Mouse (Mus musculus): ENCODE results near the gene Grid1. TPM values are rescaled to one million over a fixed set of nuclear protein-coding genes. Genes with fewer than 3 reads are reported as not detected.
A peak's percentile ranks its signal among the peaks of the same experiment; 100 is the strongest.

Grid1 gene
- polyA plus RNA-seq, 1 experiment from 2014 or later = 2.5 TPM

DNA sequence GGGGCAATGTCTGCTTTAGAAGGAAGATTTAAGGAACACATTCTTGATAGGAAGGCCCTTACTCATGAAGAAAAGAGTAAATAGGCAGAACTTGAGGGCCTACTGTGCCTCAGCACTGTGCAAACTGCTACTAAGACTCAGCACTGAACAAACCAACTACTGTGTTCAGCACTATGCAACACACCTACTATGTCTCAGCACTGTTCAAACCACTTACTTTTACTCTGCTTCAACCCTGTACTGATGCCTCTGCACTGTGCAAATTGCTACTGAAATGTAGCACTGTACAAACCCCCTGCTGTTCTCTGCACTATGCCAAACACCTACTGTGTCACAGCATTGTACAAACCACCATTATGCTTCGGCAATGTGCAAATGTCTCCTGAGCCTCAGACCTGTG, 260.0 kb downstream of the Grid1 start:
- no peaks in the 10 kb centered on the region for H3K9me3 ChIP-seq (ENCODE audit: control insufficient read depth, low read length)
- H3K4me1 ChIP-seq (ENCODE audit: control insufficient read depth, insufficient read depth, low read length) = no peaks in the 10 kb centered on the region
- no peak overlapping the region for H3K27ac ChIP-seq (replicated peaks; ENCODE audit: low read depth, low read length)
- H3K36me3 ChIP-seq (ENCODE audit: control insufficient read depth, insufficient read depth, low read length) = no peaks in the 10 kb centered on the region
- H3K27me3 ChIP-seq (replicated peaks; ENCODE audit: control insufficient read depth, insufficient read depth, low read length) = no peaks in the 10 kb centered on the region
- H3K4me3 ChIP-seq (ENCODE audit: low read depth, low read length) = no peak overlapping the region
- no peak for ATAC-seq (ENCODE audit: low read depth)
- WGBS = 75% methylated on average over 1 of the region's 1 CpGs
- H3K9ac ChIP-seq (ENCODE audit: low read depth, low read length) = no peak overlapping the region
- no peak for DNase-seq (ENCODE audit: low spot score)
- H3K4me2 ChIP-seq (ENCODE audit: low read depth, low read length) = no peak overlapping the region

DNA sequence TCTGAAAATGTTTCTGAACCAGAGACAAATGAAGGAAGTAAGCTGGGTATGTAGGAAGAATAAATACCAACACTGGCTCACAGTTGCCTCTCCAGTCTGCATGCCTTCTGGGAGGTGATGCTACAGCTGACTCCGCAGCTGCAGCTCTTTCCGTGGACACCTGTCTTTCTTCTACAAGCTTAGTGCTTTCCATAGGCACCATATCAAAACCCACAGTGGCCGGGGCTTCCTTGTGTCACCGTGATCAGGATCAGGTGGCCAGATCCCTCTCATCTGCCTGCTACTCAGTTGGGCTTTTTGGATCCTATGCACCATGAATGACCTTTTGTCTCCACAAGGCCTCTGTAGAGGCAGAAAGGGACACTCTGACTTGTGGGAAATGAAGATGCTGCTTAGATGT, 272.7 kb downstream of the Grid1 start:
- Histone ChIP-seq H3K9me3 (ENCODE audit: control insufficient read depth, low read length) (no peaks in the 10 kb centered on the region), H3K4me3 (ENCODE audit: low read depth, low read length) (no peak overlapping the region), H3K36me3 (ENCODE audit: control insufficient read depth, insufficient read depth, low read length) (no peaks in the 10 kb centered on the region), H3K27ac (replicated peaks; ENCODE audit: low read depth, low read length) (no peak overlapping the region), H3K4me1 (ENCODE audit: control insufficient read depth, insufficient read depth, low read length) (peaks cover 7% of the 10 kb centered on the region; the same call in 1 of the 2 replicates), H3K9ac (ENCODE audit: low read depth, low read length) (no peak overlapping the region), H3K27me3 (replicated peaks; ENCODE audit: control insufficient read depth, insufficient read depth, low read length) (no peaks in the 10 kb centered on the region), H3K4me2 (ENCODE audit: low read depth, low read length) (no peak overlapping the region)
- ATAC-seq (ENCODE audit: low read depth) (no peak), DNase-seq (ENCODE audit: low spot score) (peak; percentile 39)
- 77% methylated on average over 4 of the region's 4 CpGs for WGBS

DNA sequence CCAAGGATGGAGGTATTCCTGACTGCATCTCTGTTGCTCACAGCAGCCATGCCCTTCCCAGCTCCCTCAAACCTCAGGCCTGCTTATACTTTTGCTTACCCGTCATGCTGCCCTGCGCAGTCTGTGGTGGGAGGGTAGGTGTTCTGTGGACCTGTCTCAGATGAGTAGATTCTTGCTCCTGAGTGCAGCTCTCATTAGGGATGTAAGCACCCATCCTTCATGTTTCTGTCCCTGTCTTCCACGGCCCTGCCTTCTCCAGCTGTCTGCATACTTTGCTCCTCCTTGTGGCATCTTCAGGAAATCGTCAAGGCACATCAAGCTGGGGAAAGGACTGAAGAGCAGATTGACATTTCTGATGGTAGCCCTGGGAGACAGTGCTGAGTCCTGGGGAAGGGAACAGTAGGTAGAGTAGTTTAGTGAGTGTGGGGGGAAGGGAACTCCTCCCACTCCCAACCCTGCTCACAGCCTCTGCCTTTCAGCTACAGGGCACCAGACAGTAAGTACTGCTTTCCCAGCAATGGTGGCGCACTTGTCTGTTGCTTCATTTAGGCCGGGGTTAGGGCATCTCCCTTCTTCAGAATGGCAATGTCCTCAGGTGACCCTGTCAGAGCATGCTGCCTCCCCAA, 273.8 kb downstream of the Grid1 start:
- Histone ChIP-seq H3K36me3 (ENCODE audit: control insufficient read depth, insufficient read depth, low read length) (no peaks in the 10 kb centered on the region), H3K4me3 (ENCODE audit: low read depth, low read length) (no peak overlapping the region), H3K4me1 (ENCODE audit: control insufficient read depth, insufficient read depth, low read length) (peaks cover 7% of the 10 kb centered on the region; the same call in 1 of the 2 replicates), H3K4me2 (ENCODE audit: low read depth, low read length) (no peak overlapping the region), H3K27me3 (replicated peaks; ENCODE audit: control insufficient read depth, insufficient read depth, low read length) (no peaks in the 10 kb centered on the region), H3K27ac (replicated peaks; ENCODE audit: low read depth, low read length) (no peak overlapping the region), H3K9me3 (ENCODE audit: control insufficient read depth, low read length) (no peaks in the 10 kb centered on the region), H3K9ac (ENCODE audit: low read depth, low read length) (no peak overlapping the region)
- DNase-seq (ENCODE audit: low spot score) = no peak
- 62% methylated on average over 6 of the region's 6 CpGs for WGBS
- no peak for ATAC-seq (ENCODE audit: low read depth)

DNA sequence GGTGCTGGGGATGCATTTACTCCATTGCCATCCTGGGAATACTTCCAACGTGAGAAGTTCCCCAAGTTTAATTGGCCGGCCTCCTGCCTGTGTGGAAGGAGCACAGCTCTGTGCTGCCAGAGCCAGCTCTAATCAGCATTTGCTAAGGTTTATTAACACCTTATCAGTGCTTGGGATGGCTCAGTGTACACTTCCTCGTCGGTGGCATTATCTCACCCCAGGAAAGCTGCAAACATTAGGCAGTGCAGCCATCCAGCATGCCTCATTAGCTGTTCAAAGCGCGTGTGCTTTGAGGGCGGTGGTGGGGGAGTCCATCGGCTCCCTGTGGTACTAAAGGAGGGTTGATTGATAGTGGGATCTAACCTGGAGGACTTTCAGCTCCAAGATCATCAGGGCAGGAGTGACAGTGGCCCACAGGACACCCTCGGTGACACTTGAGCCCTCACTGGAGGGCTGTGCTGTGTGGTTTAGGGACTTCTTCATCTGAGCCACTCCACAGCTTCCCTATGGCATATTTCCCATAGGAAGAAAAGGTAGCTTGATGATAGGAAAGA, 275.7 kb downstream of the Grid1 start:
- no peak overlapping the region for H3K4me2 ChIP-seq (ENCODE audit: low read depth, low read length)
- DNase-seq (ENCODE audit: low spot score) = no peak
- H3K27ac ChIP-seq (replicated peaks; ENCODE audit: low read depth, low read length) = no peak overlapping the region
- no peak overlapping the region for H3K9ac ChIP-seq (ENCODE audit: low read depth, low read length)
- no peaks in the 10 kb centered on the region for H3K27me3 ChIP-seq (replicated peaks; ENCODE audit: control insufficient read depth, insufficient read depth, low read length)
- H3K36me3 ChIP-seq (ENCODE audit: control insufficient read depth, insufficient read depth, low read length) = no peaks in the 10 kb centered on the region
- no peaks in the 10 kb centered on the region for H3K9me3 ChIP-seq (ENCODE audit: control insufficient read depth, low read length)
- peaks cover 7% of the 10 kb centered on the region; the same call in 1 of the 2 replicates for H3K4me1 ChIP-seq (ENCODE audit: control insufficient read depth, insufficient read depth, low read length)
- 60% methylated on average over 9 of the region's 9 CpGs for WGBS
- H3K4me3 ChIP-seq (ENCODE audit: low read depth, low read length) = no peak overlapping the region
- ATAC-seq (ENCODE audit: low read depth) = no peak

DNA sequence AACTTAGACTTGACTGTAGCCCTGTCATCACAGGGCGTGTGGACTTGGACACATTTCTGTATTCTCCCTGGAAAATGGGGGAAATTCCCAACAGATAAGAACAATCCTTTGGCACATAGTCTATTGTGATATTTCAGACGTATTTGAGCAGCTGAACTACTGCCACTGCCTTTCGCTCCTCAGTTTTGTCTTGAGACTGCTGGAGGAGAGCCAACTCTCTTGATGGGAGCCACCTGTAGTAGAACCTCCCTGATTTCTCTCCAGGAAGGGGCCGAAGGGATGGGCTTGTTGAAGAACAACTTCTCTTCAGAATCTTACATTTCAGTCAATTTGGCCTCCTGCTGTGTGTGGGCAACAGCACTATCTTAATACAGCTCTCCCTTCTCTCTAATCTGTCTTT, 276.2 kb downstream of the Grid1 start:
- H3K9me3 ChIP-seq (ENCODE audit: control insufficient read depth, low read length) = no peaks in the 10 kb centered on the region
- H3K4me1 ChIP-seq (ENCODE audit: control insufficient read depth, insufficient read depth, low read length) = peaks cover 7% of the 10 kb centered on the region; the same call in 1 of the 2 replicates
- ATAC-seq (ENCODE audit: low read depth) (no peak), DNase-seq (ENCODE audit: low spot score) (peak; percentile 76)
- no peak overlapping the region for H3K4me2 ChIP-seq (ENCODE audit: low read depth, low read length)
- H3K4me3 ChIP-seq (ENCODE audit: low read depth, low read length) = no peak overlapping the region
- H3K9ac ChIP-seq (ENCODE audit: low read depth, low read length) = no peak overlapping the region
- no peaks in the 10 kb centered on the region for H3K27me3 ChIP-seq (replicated peaks; ENCODE audit: control insufficient read depth, insufficient read depth, low read length)
- no peaks in the 10 kb centered on the region for H3K36me3 ChIP-seq (ENCODE audit: control insufficient read depth, insufficient read depth, low read length)
- H3K27ac ChIP-seq (replicated peaks; ENCODE audit: low read depth, low read length) = no peak overlapping the region
- WGBS = 41% methylated on average over 4 of the region's 4 CpGs

DNA sequence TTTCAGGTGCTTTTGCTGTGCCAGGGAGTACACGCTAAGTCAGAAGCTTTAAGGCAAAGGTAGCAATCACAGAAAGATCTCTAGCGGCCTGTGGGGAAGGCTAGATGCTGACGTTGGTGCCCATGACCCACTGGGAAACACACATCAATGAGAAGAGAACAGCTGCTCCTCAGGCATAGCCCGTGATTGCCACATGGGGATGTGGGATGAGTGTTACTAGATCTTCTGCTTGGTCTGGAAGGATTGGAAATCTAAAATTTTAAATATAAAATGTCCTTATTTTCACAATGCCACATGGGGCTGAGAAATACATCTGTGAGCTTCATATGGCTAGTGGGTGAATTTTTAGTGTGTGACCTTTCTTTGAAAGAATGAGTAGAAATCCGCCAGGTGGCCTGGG, 277.3 kb downstream of the Grid1 start:
- Histone ChIP-seq H3K4me1 (ENCODE audit: control insufficient read depth, insufficient read depth, low read length) (peaks cover 7% of the 10 kb centered on the region; the same call in 1 of the 2 replicates), H3K36me3 (ENCODE audit: control insufficient read depth, insufficient read depth, low read length) (no peaks in the 10 kb centered on the region), H3K9me3 (ENCODE audit: control insufficient read depth, low read length) (no peaks in the 10 kb centered on the region), H3K27me3 (replicated peaks; ENCODE audit: control insufficient read depth, insufficient read depth, low read length) (no peaks in the 10 kb centered on the region), H3K9ac (ENCODE audit: low read depth, low read length) (no peak overlapping the region), H3K4me2 (ENCODE audit: low read depth, low read length) (no peak overlapping the region), H3K4me3 (ENCODE audit: low read depth, low read length) (no peak overlapping the region), H3K27ac (replicated peaks; ENCODE audit: low read depth, low read length) (no peak overlapping the region)
- ATAC-seq (ENCODE audit: low read depth) (no peak), DNase-seq (ENCODE audit: low spot score) (no peak)
- WGBS = 89% methylated on average over 5 of the region's 5 CpGs

DNA sequence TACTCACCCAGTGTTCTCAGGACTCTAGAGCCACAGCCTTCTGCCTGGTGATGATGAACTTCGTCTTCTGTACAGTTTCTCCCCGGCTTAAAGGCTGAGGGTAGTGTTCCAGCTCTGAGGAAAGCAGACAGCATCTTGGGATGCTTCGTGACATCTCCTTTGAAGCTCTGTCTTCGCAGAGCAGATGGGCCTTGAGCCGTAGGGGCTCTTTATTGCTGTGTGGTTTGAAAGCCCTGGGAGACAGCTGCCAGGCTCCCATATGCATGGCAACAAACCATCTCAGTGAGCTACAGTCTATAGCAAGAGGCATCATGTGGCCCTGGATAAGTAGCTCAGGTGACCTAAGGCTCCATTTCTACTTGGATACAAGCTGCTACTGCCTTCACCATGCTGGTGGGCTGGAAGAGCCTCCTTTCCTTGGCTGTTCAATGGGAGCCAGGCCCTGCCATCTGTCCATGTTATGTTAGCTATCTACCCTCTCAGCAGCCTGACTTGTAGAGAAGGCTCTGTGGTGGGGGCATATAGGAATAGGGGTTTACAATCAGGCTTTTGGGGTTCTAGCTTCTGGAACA, 283.8 kb downstream of the Grid1 start:
- DNase-seq (ENCODE audit: low spot score) = no peak
- 85% methylated on average over 5 of the region's 5 CpGs for WGBS
- no peaks in the 10 kb centered on the region for H3K36me3 ChIP-seq (ENCODE audit: control insufficient read depth, insufficient read depth, low read length)

DNA sequence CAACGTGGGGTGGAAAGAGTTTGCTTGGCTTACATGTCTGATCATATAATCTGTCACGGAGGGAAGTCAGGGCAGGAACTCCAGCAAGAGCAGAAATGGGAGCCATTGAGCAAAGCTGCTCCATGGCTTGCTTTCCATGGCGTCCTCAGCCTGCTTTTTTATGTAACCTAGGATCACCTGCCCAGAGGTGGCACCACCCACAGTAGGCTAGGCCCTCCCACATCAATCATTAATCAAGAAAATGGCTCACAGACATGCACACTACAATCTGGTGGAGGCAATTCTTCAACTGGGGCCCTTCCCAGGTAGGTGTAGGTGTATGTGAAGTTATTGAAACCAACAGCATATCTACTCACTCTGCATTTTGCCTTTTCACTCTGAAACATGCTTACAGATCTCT, 287.7 kb downstream of the Grid1 start:
- ATAC-seq (ENCODE audit: low read depth) (no peak), DNase-seq (ENCODE audit: low spot score) (no peak)

More for the DNA sequence above, 283.8 kb downstream of the Grid1 start:
- Histone ChIP-seq H3K27me3 (replicated peaks; ENCODE audit: control insufficient read depth, insufficient read depth, low read length) (no peaks in the 10 kb centered on the region), H3K9ac (ENCODE audit: low read depth, low read length) (no peak overlapping the region), H3K9me3 (ENCODE audit: control insufficient read depth, low read length) (no peaks in the 10 kb centered on the region), H3K4me3 (ENCODE audit: low read depth, low read length) (no peak overlapping the region), H3K4me1 (ENCODE audit: control insufficient read depth, insufficient read depth, low read length) (no peaks in the 10 kb centered on the region), H3K27ac (replicated peaks; ENCODE audit: low read depth, low read length) (no peak overlapping the region), H3K4me2 (ENCODE audit: low read depth, low read length) (no peak overlapping the region)
- ATAC-seq (ENCODE audit: low read depth) = no peak

More for the DNA sequence above, 287.7 kb downstream of the Grid1 start:
- H3K9me3 ChIP-seq (ENCODE audit: control insufficient read depth, low read length) = no peaks in the 10 kb centered on the region
- H3K9ac ChIP-seq (ENCODE audit: low read depth, low read length) = no peak overlapping the region
- 72% methylated on average over 3 of the region's 3 CpGs for WGBS
- H3K4me2 ChIP-seq (ENCODE audit: low read depth, low read length) = no peak overlapping the region
- no peaks in the 10 kb centered on the region for H3K27me3 ChIP-seq (replicated peaks; ENCODE audit: control insufficient read depth, insufficient read depth, low read length)
- H3K4me3 ChIP-seq (ENCODE audit: low read depth, low read length) = no peak overlapping the region
- no peak overlapping the region for H3K27ac ChIP-seq (replicated peaks; ENCODE audit: low read depth, low read length)
- H3K4me1 ChIP-seq (ENCODE audit: control insufficient read depth, insufficient read depth, low read length) = 0 out of 2 replicates have a peak, but pooled peaks cover 3% of the 10 kb centered on the region
- no peaks in the 10 kb centered on the region for H3K36me3 ChIP-seq (ENCODE audit: control insufficient read depth, insufficient read depth, low read length)

All from embryonic facial prominence, embryonic 14.5 days (tissue).